Mouse (Mus musculus) erythroblast, embryonic 14.5 days (primary cell): Measurements from ENCODE around the gene Casp1.

ENCODE experiments used
- GATA1 ChIP-seq: IDR thresholded peaks from 2 replicates; pipeline ENCODE4 v1.6.1; 2012; ENCODE audit warnings: low read length, inconsistent platforms, mixed read lengths
- TAL1 ChIP-seq: IDR thresholded peaks from 3 replicates; pipeline ENCODE4 v1.6.1; 2012; ENCODE audit warnings: low read length, inconsistent platforms, mixed read lengths

DNA sequence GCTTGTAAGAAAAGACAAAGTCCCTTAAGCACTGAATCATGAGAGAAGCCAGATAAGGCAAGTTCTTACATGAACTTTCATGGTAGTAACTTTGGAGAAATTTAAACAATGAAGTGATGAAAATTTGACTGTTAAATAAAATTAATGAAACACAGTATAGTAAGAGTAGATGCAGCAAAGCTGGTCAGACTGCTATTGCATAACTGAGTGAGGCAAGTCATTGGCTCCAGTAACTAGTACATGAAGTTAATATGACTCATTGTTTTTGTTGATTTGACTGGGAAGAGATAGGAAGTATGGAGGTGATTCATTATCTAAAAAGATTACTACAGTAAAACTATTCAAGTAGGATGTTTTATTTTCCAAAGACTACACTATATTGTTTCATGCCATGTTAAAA lies 58.5 kb downstream of the Casp1 start:
- no peak for TF ChIP-seq TAL1
- no peak for TF ChIP-seq GATA1
